Mouse (Mus musculus) ES-Bruce4 (cell line): ENCODE measurements around the gene Atp6v1c2. TPM values are rescaled to one million over a fixed set of nuclear protein-coding genes. Genes with fewer than 3 reads are reported as not detected.

Experiments used
- H3K27ac ChIP-seq: 2 replicates; pipeline ENCODE4 v1.5.1; 2012; ENCODE audit warnings: low read length, inconsistent platforms; ENCODE audit not compliant: insufficient read depth
- H3K27me3 ChIP-seq: 2 replicates; pipeline ENCODE4 v1.6.1; 2012; ENCODE audit warnings: mild to moderate bottlenecking, low read length, inconsistent platforms; ENCODE audit not compliant: control insufficient read depth, poor library complexity, insufficient read depth, severe bottlenecking
- H3K36me3 ChIP-seq: 2 replicates; pipeline ENCODE4 v1.6.1; 2012; ENCODE audit warnings: inconsistent platforms, mild to moderate bottlenecking, low read length, moderate library complexity; ENCODE audit not compliant: control insufficient read depth, poor library complexity, insufficient read depth, severe bottlenecking
- H3K4me1 ChIP-seq: one replicate; pipeline ENCODE4 v1.8.1; 2011; ENCODE audit warnings: low read length; ENCODE audit not compliant: control insufficient read depth, insufficient read depth
- H3K4me3 ChIP-seq: 2 replicates; pipeline ENCODE4 v1.5.1; 2011; ENCODE audit warnings: low read depth, mild to moderate bottlenecking, low read length
- H3K9ac ChIP-seq: 2 replicates; pipeline ENCODE4 v1.6.1; 2012; ENCODE audit warnings: low read depth, mild to moderate bottlenecking, inconsistent platforms; ENCODE audit not compliant: poor library complexity, severe bottlenecking
- H3K9me3 ChIP-seq: replicated peaks from 2 replicates; pipeline ENCODE4 v1.6.1; 2012; ENCODE audit warnings: mild to moderate bottlenecking, low read length, inconsistent platforms; ENCODE audit not compliant: control insufficient read depth, poor library complexity, insufficient read depth, severe bottlenecking
- CTCF ChIP-seq: IDR thresholded peaks from one replicate; pipeline ENCODE4 v1.8.1; 2011; ENCODE audit warnings: low read depth, low read length
- EP300 ChIP-seq: IDR thresholded peaks from 2 replicates; pipeline ENCODE4 v1.6.1; 2011; ENCODE audit warnings: low read depth, low read length; ENCODE audit not compliant: insufficient read depth
- POLR2A ChIP-seq: IDR thresholded peaks from one replicate; pipeline ENCODE4 v1.8.1; 2011; ENCODE audit warnings: low read length; ENCODE audit not compliant: insufficient read depth
- polyA plus RNA-seq: library from polyadenylated mRNA; stranded (reverse); fragments of >200 nt; gene quantifications from 2 replicates; pipeline ENCODE4 v1.2.4, GENCODE M21; 2011; ENCODE audit warnings: low read depth; ENCODE audit not compliant: missing spikeins, insufficient read depth, insufficient read length

Atp6v1c2 gene
- polyA plus RNA-seq, 1 experiment: not detected

GRCm38 (mm10) chr12:17241016-17241415 is 88.1 kb downstream of the Atp6v1c2 start:
- peaks cover 21% of the 10 kb centered on the region for H3K9me3 ChIP-seq
- no peaks in the 10 kb centered on the region for H3K27me3 ChIP-seq
- H3K4me3 ChIP-seq: no peak overlapping the region
- H3K4me1 ChIP-seq: no peaks in the 10 kb centered on the region
- TF ChIP-seq CTCF: no peak
- no peak for TF ChIP-seq POLR2A
- no peak for TF ChIP-seq EP300
- H3K36me3 ChIP-seq: no peaks in the 10 kb centered on the region
- no peak overlapping the region for H3K9ac ChIP-seq
- no peak overlapping the region for H3K27ac ChIP-seq

- H3K9ac ChIP-seq: no peak overlapping the region
- H3K27me3 ChIP-seq: no peaks in the 10 kb centered on the region
- H3K27ac ChIP-seq: no peak overlapping the region
- H3K9me3 ChIP-seq: peaks cover 18% of the 10 kb centered on the region
- no peak overlapping the region for H3K4me3 ChIP-seq
- H3K4me1 ChIP-seq: no peaks in the 10 kb centered on the region
- H3K36me3 ChIP-seq: no peaks in the 10 kb centered on the region
- TF ChIP-seq EP300 (no peak), POLR2A (no peak), CTCF (no peak)
Measured at GRCm38 (mm10) chr12:17239428-17239688, 89.8 kb downstream of the Atp6v1c2 start.

- Histone ChIP-seq H3K9ac (no peak overlapping the region), H3K4me3 (no peak overlapping the region), H3K9me3 (peaks cover 18% of the 10 kb centered on the region), H3K36me3 (no peaks in the 10 kb centered on the region), H3K4me1 (no peaks in the 10 kb centered on the region), H3K27ac (no peak overlapping the region), H3K27me3 (no peaks in the 10 kb centered on the region)
- TF ChIP-seq EP300 (no peak), POLR2A (no peak), CTCF (no peak)
Measured at GRCm38 (mm10) chr12:17238588-17239427, 90.4 kb downstream of the Atp6v1c2 start.

- H3K9ac ChIP-seq: no peak overlapping the region
- H3K4me1 ChIP-seq: no peaks in the 10 kb centered on the region
- H3K9me3 ChIP-seq: no peaks in the 10 kb centered on the region
- no peak overlapping the region for H3K27ac ChIP-seq
- H3K36me3 ChIP-seq: no peaks in the 10 kb centered on the region
- H3K27me3 ChIP-seq: no peaks in the 10 kb centered on the region
- no peak overlapping the region for H3K4me3 ChIP-seq
- no peak for TF ChIP-seq POLR2A
- TF ChIP-seq EP300: no peak
- TF ChIP-seq CTCF: no peak
Measured at GRCm38 (mm10) chr12:17235535-17236313, 93.4 kb downstream of the Atp6v1c2 start.

Other genes starting within 250 kb of the Atp6v1c2 start
- 0.18 and 0.25 TPM in 2 replicates for gene Kcnf1, start 152.5 kb downstream of the Atp6v1c2 start, polyA plus RNA-seq
- gene Pdia6, start 62.8 kb downstream of the Atp6v1c2 start, polyA plus RNA-seq: 372 and 381 TPM in 2 replicates
- gene Nol10, start 19.1 kb upstream of the Atp6v1c2 start, polyA plus RNA-seq: 60.5 and 61.6 TPM in 2 replicates
- 628 and 653 TPM in 2 replicates for gene Odc1, start 215.4 kb upstream of the Atp6v1c2 start, polyA plus RNA-seq